8 mouse cellular contexts compared by ENCODE assay signal in the genomic region with DNA sequence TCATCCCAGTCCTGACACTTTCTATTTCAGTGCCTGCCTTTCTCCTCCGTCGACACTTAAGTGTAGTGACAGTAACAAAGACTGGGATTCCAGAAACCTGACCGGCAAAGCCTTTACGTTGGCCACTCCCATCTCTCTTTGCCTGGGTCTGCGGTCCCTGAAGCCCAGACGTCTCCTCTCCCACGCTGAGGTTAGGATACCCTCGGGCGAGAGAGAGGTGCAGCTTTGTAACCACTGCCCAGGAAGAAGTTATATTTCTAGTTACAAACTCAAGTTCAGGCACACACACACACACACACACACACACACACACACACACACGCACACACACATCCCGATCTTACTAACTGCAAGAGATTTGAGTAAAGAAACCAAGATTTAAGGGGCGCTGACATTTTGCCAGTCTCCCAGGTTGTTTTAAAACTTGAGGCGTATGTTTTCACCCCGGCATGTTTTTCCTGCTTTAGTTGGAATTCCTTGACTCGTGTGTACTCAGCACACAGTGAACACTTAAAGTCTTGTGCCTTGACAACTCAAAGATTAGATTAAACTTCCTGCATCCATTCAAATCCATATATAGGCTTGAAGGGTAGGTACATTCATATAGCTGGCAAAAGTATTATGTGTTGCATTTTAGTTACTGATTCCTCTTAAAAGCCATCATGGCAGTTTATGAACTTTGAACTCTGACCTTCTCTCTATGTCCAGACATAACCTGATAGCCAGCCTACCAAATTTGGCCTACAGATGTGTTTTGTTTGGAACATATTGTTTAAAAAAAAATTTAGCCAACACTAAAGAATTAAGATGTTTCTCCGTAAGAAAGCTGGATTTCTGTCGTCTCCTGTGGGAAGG. TPM values are rescaled to one million over a fixed set of nuclear protein-coding genes. Genes with fewer than 3 reads are reported as not detected.
DNase-seq lines count a peak whose midpoint lies in the region; ATAC-seq and TF ChIP-seq lines count a peak whose summit lies in the region.

No protein-coding gene starts in this region.

- TF ChIP-seq EP300 in heart, adult 2 months (IDR thresholded peaks at IDR 0.05; ENCODE audit: insufficient read depth, low read depth, low read length), result no peak

- DNase-seq in heart, adult 2 months, result no peak
- DNase-seq in heart, adult 11 months, result no peak
- peak; percentile 80 for DNase-seq in CD4-positive, CD25-positive, alpha-beta regulatory T cell, adult 2 months (ENCODE audit: low read depth, low spot score)
- DNase-seq in forebrain, embryonic 11.5 days (ENCODE audit: low spot score), result no peak
- no peak for DNase-seq in liver, embryonic 13.5 days
- DNase-seq in cerebellum, postnatal 36 days, result no peak
- DNase-seq in right cerebral cortex, adult 18-20 months, result no peak

- peak overlapping the region; percentile 90 for H3K4me3 ChIP-seq in heart, adult 2 months
- H3K4me3 ChIP-seq in forebrain, embryonic 11.5 days (ENCODE audit: low read depth, low read length), result peak overlapping the region; percentile 58
- H3K4me3 ChIP-seq in liver, embryonic 13.5 days (replicated peaks), result peak overlapping the region; percentile 63
- peak overlapping the region; percentile 65 for H3K4me3 ChIP-seq in stomach, embryonic 16.5 days (replicated peaks; ENCODE audit: low read length)

- H3K36me3 ChIP-seq in heart, adult 2 months (ENCODE audit: control insufficient read depth, insufficient read depth, low read length), result no peaks in the 10 kb centered on the region; the same call in 1 of the 2 replicates
- no peaks in the 10 kb centered on the region for H3K36me3 ChIP-seq in forebrain, embryonic 11.5 days (ENCODE audit: control insufficient read depth, insufficient read depth, low read length)
- H3K36me3 ChIP-seq in liver, embryonic 13.5 days, result no peaks in the 10 kb centered on the region
- no peaks in the 10 kb centered on the region for H3K36me3 ChIP-seq in stomach, embryonic 16.5 days (ENCODE audit: control insufficient read depth, insufficient read depth, low read length)

- WGBS in heart, adult 2 months, result 6% methylated on average over 17 of the region's 17 CpGs
- 29% methylated on average over 17 of the region's 17 CpGs for WGBS in forebrain, embryonic 11.5 days
- WGBS in liver, embryonic 13.5 days (ENCODE audit: insufficient replicate concordance), result 19% methylated on average over 17 of the region's 17 CpGs
- 10% methylated on average over 17 of the region's 17 CpGs for WGBS in stomach, embryonic 16.5 days

- H3K9ac ChIP-seq in heart, adult 2 months (ENCODE audit: low read depth, low read length), result peak overlapping the region; percentile 69
- H3K9ac ChIP-seq in forebrain, embryonic 11.5 days (ENCODE audit: low read length), result peak overlapping the region; percentile 78
- H3K9ac ChIP-seq in liver, embryonic 13.5 days, result peak overlapping the region; percentile 67
- H3K9ac ChIP-seq in stomach, embryonic 16.5 days (ENCODE audit: low read length), result peak overlapping the region; percentile 80

- intact Hi-C loops in heart, adult 2 months (cut with DNase I), result no loop called here

- TF ChIP-seq POLR2A in heart, adult 2 months (IDR thresholded peaks at IDR 0.05; ENCODE audit: insufficient read depth, low read depth, low read length), result peak; percentile 76; the same call in 1 of the 2 replicates

- peak overlapping the region; percentile 90 for H3K4me2 ChIP-seq in forebrain, embryonic 11.5 days (ENCODE audit: low read depth, low read length, severe bottlenecking)
- H3K4me2 ChIP-seq in liver, embryonic 13.5 days, result peak overlapping the region; percentile 80
- H3K4me2 ChIP-seq in stomach, embryonic 16.5 days (ENCODE audit: low read depth, low read length), result peak overlapping the region; percentile 75

- peaks cover 8% of the 10 kb centered on the region for H3K4me1 ChIP-seq in heart, adult 2 months (ENCODE audit: control insufficient read depth, insufficient read depth, low read length)
- H3K4me1 ChIP-seq in forebrain, embryonic 11.5 days (replicated peaks; ENCODE audit: control insufficient read depth, insufficient read depth, low read length), result peaks cover 2% of the 10 kb centered on the region; the same call in 1 of the 2 replicates
- H3K4me1 ChIP-seq in liver, embryonic 13.5 days (replicated peaks), result peaks cover 19% of the 10 kb centered on the region; the same call in 1 of the 2 replicates
- peaks cover 6% of the 10 kb centered on the region; the same call in 1 of the 2 replicates for H3K4me1 ChIP-seq in stomach, embryonic 16.5 days (ENCODE audit: control insufficient read depth, insufficient read depth, low read length)

- H3K27me3 ChIP-seq in heart, adult 2 months (ENCODE audit: control insufficient read depth, insufficient read depth, low read length), result no peaks in the 10 kb centered on the region
- no peaks in the 10 kb centered on the region for H3K27me3 ChIP-seq in forebrain, embryonic 11.5 days (ENCODE audit: control insufficient read depth, insufficient read depth, low read length)
- H3K27me3 ChIP-seq in liver, embryonic 13.5 days, result peaks cover 56% of the 10 kb centered on the region
- no peaks in the 10 kb centered on the region for H3K27me3 ChIP-seq in stomach, embryonic 16.5 days (ENCODE audit: control insufficient read depth, insufficient read depth, low read length)

- H3K27ac ChIP-seq in heart, adult 2 months, result peak overlapping the region; percentile 97
- H3K27ac ChIP-seq in forebrain, embryonic 11.5 days (ENCODE audit: low read depth, low read length), result peak overlapping the region; percentile 50; the same call in 1 of the 2 replicates
- H3K27ac ChIP-seq in liver, embryonic 13.5 days, result peak overlapping the region; percentile 61
- H3K27ac ChIP-seq in stomach, embryonic 16.5 days (ENCODE audit: low read length), result peak overlapping the region; percentile 94

- H3K79me2 ChIP-seq in heart, adult 2 months (replicated peaks; ENCODE audit: control insufficient read depth, insufficient read depth, low read length), result peaks cover 4% of the 10 kb centered on the region; the same call in 1 of the 2 replicates

- peak; percentile 63; the same call in 1 of the 2 replicates for ATAC-seq in forebrain, embryonic 11.5 days (replicated peaks; ENCODE audit: low FRiP score)
- peak; percentile 35 for ATAC-seq in liver, embryonic 13.5 days (ENCODE audit: low read depth)
- ATAC-seq in stomach, embryonic 16.5 days (ENCODE audit: insufficient read depth, low FRiP score), result peak; percentile 63

- no peaks in the 10 kb centered on the region for H3K9me3 ChIP-seq in forebrain, embryonic 11.5 days (ENCODE audit: control insufficient read depth, low read length)
- H3K9me3 ChIP-seq in liver, embryonic 13.5 days (replicated peaks), result no peaks in the 10 kb centered on the region
- no peaks in the 10 kb centered on the region for H3K9me3 ChIP-seq in stomach, embryonic 16.5 days (replicated peaks; ENCODE audit: control insufficient read depth, low read length)

- no peak for TF ChIP-seq CTCF in heart, adult 2 months (IDR thresholded peaks at IDR 0.05)

RNA-seq across cellular contexts. Expression of a gene that starts 0.6 kb away (rescaled TPM):
- total RNA-seq in heart, adult 2 months (2021), result 10 to 100 TPM; 38.2 to 41.2 TPM
- polyA plus RNA-seq in heart, adult 2 months (2012; rRNA removed), result 14.1 and 20.1 TPM in 2 replicates
- 9.2 and 10.8 TPM in 2 replicates for polyA plus RNA-seq in forebrain, embryonic 11.5 days (2014; fragmentation: Nextera tagmentation; extraction: Ambion mirVana)
- polyA plus RNA-seq in liver, embryonic 13.5 days (2015; fragmentation: Nextera tagmentation; extraction: Ambion mirVana), result 1.2 and 1.6 TPM in 2 replicates
- polyA plus RNA-seq in stomach, embryonic 16.5 days (2015; fragmentation: Nextera tagmentation; extraction: Ambion mirVana), result 8.8 and 10.9 TPM in 2 replicates

RNA-seq across cellular contexts. Expression of a gene that starts 28.4 kb away (rescaled TPM):
- total RNA-seq in heart, adult 2 months (2021), result 10 to 100 TPM in 1 of 2 experiments, 1 to 10 TPM in 1; 8.1 to 13.2 TPM
- 6.4 and 9.6 TPM in 2 replicates for polyA plus RNA-seq in heart, adult 2 months (2012; rRNA removed)
- 28.3 and 29.9 TPM in 2 replicates for polyA plus RNA-seq in forebrain, embryonic 11.5 days (2014; fragmentation: Nextera tagmentation; extraction: Ambion mirVana)
- polyA plus RNA-seq in liver, embryonic 13.5 days (2015; fragmentation: Nextera tagmentation; extraction: Ambion mirVana), result 3.6 and 4.1 TPM in 2 replicates
- 20.8 TPM in 2 replicates for polyA plus RNA-seq in stomach, embryonic 16.5 days (2015; fragmentation: Nextera tagmentation; extraction: Ambion mirVana)
